Mouse (Mus musculus): Measurements from ENCODE around the gene Gnaq. TPM values are rescaled to one million over a fixed set of nuclear protein-coding genes. Genes with fewer than 3 reads are reported as not detected.
A peak's percentile ranks its signal among the peaks of the same experiment; 100 is the strongest.

Gnaq gene
- polyA plus RNA-seq, 3 experiments from 2014 or later, result 17.5 to 40.9 (median 26.6) TPM

GRCm38 (mm10) chr19:16325911-16326310 is 193.3 kb downstream of the Gnaq start:
- ATAC-seq, result no peak

- ATAC-seq, result peak; percentile 6
Measured at GRCm38 (mm10) chr19:16327401-16328073, 194.9 kb downstream of the Gnaq start.

- ATAC-seq, result peak; percentile 86
Measured at GRCm38 (mm10) chr19:16328074-16328850, 195.6 kb downstream of the Gnaq start.

- peak; percentile 45 for ATAC-seq
Measured at GRCm38 (mm10) chr19:16329056-16329455, 196.4 kb downstream of the Gnaq start.

GRCm38 (mm10) chr19:16329648-16330047 is 197.0 kb downstream of the Gnaq start:
- peak; percentile 10 for ATAC-seq

GRCm38 (mm10) chr19:16330161-16330560 is 197.5 kb downstream of the Gnaq start:
- ATAC-seq, result no peak

- no peak for ATAC-seq
Measured at GRCm38 (mm10) chr19:16331047-16331446, 198.4 kb downstream of the Gnaq start.

- no peak for ATAC-seq
Measured at GRCm38 (mm10) chr19:16337866-16338530, 205.4 kb downstream of the Gnaq start.

GRCm38 (mm10) chr19:16339954-16340586 is 207.4 kb downstream of the Gnaq start:
- no peak for ATAC-seq

GRCm38 (mm10) chr19:16342702-16343101 is 210.1 kb downstream of the Gnaq start:
- no peak for ATAC-seq

- no peak for ATAC-seq
Measured at GRCm38 (mm10) chr19:16345516-16345915, 212.9 kb downstream of the Gnaq start.

- no peak for ATAC-seq
Measured at GRCm38 (mm10) chr19:16347037-16347436, 214.4 kb downstream of the Gnaq start.

GRCm38 (mm10) chr19:16353701-16354136 is 221.1 kb downstream of the Gnaq start:
- ATAC-seq, result no peak

- no peak for ATAC-seq
Measured at GRCm38 (mm10) chr19:16358148-16358547, 225.5 kb downstream of the Gnaq start.

GRCm38 (mm10) chr19:16358905-16359304 is 226.3 kb downstream of the Gnaq start:
- ATAC-seq, result no peak

GRCm38 (mm10) chr19:16366465-16367063 is 233.9 kb downstream of the Gnaq start:
- ATAC-seq, result no peak

- ATAC-seq, result no peak
Measured at GRCm38 (mm10) chr19:16367218-16367617, 234.6 kb downstream of the Gnaq start.

GRCm38 (mm10) chr19:16371680-16372079 is 239.0 kb downstream of the Gnaq start:
- no peak for ATAC-seq

- ATAC-seq, result peak; percentile 73
Measured at GRCm38 (mm10) chr19:16372752-16373486, 240.3 kb downstream of the Gnaq start.

- ATAC-seq, result no peak
Measured at GRCm38 (mm10) chr19:16375881-16376280, 243.2 kb downstream of the Gnaq start.

GRCm38 (mm10) chr19:16378565-16378964 is 245.9 kb downstream of the Gnaq start:
- ATAC-seq, result no peak

GRCm38 (mm10) chr19:16379687-16380086 is 247.1 kb downstream of the Gnaq start:
- ATAC-seq, result no peak

Data from inflammation-experienced regulatory T-cells, adult 6 months (primary cell).